Mouse (Mus musculus): ENCODE measurements around the gene Stx4a. TPM values are rescaled to one million over a fixed set of nuclear protein-coding genes. Genes with fewer than 3 reads are reported as not detected.

Stx4a gene
- polyA plus RNA-seq, 1 experiment, result 93.9 TPM

- TF ChIP-seq GATA1 (IDR thresholded peaks at IDR 0.05; ENCODE audit: low read length), result no peak
These were observed 14.2 kb upstream of the Stx4a start for GRCm38 (mm10) chr7:127809846-127810245.

GRCm38 (mm10) chr7:127810650-127811049, 13.4 kb upstream of the Stx4a start:
- TF ChIP-seq GATA1 (IDR thresholded peaks at IDR 0.05; ENCODE audit: low read length), result no peak

GRCm38 (mm10) chr7:127811240-127811639, 12.9 kb upstream of the Stx4a start:
- no peak for TF ChIP-seq GATA1 (IDR thresholded peaks at IDR 0.05; ENCODE audit: low read length)

GRCm38 (mm10) chr7:127812292-127812691, 11.8 kb upstream of the Stx4a start:
- TF ChIP-seq GATA1 (IDR thresholded peaks at IDR 0.05; ENCODE audit: low read length), result no peak

- TF ChIP-seq GATA1 (IDR thresholded peaks at IDR 0.05; ENCODE audit: low read length), result no peak
These were observed 10.3 kb upstream of the Stx4a start for GRCm38 (mm10) chr7:127813821-127814220.

GRCm38 (mm10) chr7:127814241-127814921, 9.7 kb upstream of the Stx4a start:
- no peak for TF ChIP-seq GATA1 (IDR thresholded peaks at IDR 0.05; ENCODE audit: low read length)

GRCm38 (mm10) chr7:127815116-127815665, 8.9 kb upstream of the Stx4a start:
- no peak for TF ChIP-seq GATA1 (IDR thresholded peaks at IDR 0.05; ENCODE audit: low read length)

GRCm38 (mm10) chr7:127815954-127816821, 7.9 kb upstream of the Stx4a start:
- no peak for TF ChIP-seq GATA1 (IDR thresholded peaks at IDR 0.05; ENCODE audit: low read length)

GRCm38 (mm10) chr7:127817053-127817452, 7.0 kb upstream of the Stx4a start:
- TF ChIP-seq GATA1 (IDR thresholded peaks at IDR 0.05; ENCODE audit: low read length), result no peak

GRCm38 (mm10) chr7:127817776-127818175, 6.3 kb upstream of the Stx4a start:
- no peak for TF ChIP-seq GATA1 (IDR thresholded peaks at IDR 0.05; ENCODE audit: low read length)

GRCm38 (mm10) chr7:127820836-127821509, 3.1 kb upstream of the Stx4a start:
- no peak for TF ChIP-seq GATA1 (IDR thresholded peaks at IDR 0.05; ENCODE audit: low read length)

- TF ChIP-seq GATA1 (IDR thresholded peaks at IDR 0.05; ENCODE audit: low read length), result no peak
These were observed 1.6 kb upstream of the Stx4a start for GRCm38 (mm10) chr7:127822494-127822893.

GRCm38 (mm10) chr7:127823236-127824171, 590 bp upstream of the Stx4a start:
- TF ChIP-seq GATA1 (IDR thresholded peaks at IDR 0.05; ENCODE audit: low read length), result no peak

GRCm38 (mm10) chr7:127835550-127835949, 11.5 kb downstream of the Stx4a start:
- TF ChIP-seq GATA1 (IDR thresholded peaks at IDR 0.05; ENCODE audit: low read length), result no peak

- no peak for TF ChIP-seq GATA1 (IDR thresholded peaks at IDR 0.05; ENCODE audit: low read length)
These were observed 13.4 kb downstream of the Stx4a start for GRCm38 (mm10) chr7:127837473-127837872.

Measured in G1E-ER4 (cell line).